Mouse (Mus musculus) small intestine, adult 2 months (tissue): ENCODE results near the gene Gm9507. TPM values are rescaled to one million over a fixed set of nuclear protein-coding genes. Genes with fewer than 3 reads are reported as not detected.
"Not testable (repeated sequence)": the region's sequence is repeated elsewhere in the genome, so short reads cannot be mapped to it uniquely, and the experiment has no call there.

ENCODE experiments used
- H3K27ac ChIP-seq: fragments of 200-500 bp; 2 replicates; pipeline ENCODE4 v1.5.1; 2012; ENCODE audit warnings: low read depth, low read length, control low read depth, inconsistent platforms; ENCODE audit not compliant: insufficient read depth
- H3K27me3 ChIP-seq: fragments of 200-500 bp; 2 replicates; pipeline ENCODE4 v1.6.1; 2012; ENCODE audit warnings: mild to moderate bottlenecking, moderate library complexity, low read length, inconsistent platforms; ENCODE audit not compliant: control insufficient read depth, insufficient read depth
- H3K36me3 ChIP-seq: fragments of 200-500 bp; 2 replicates; pipeline ENCODE4 v1.6.1; 2012; ENCODE audit warnings: mild to moderate bottlenecking, low read length, control low read depth, inconsistent platforms; ENCODE audit not compliant: control insufficient read depth, insufficient read depth
- H3K4me1 ChIP-seq: fragments of 200-500 bp; 2 replicates; pipeline ENCODE4 v1.6.1; 2012; ENCODE audit warnings: low read length, inconsistent platforms, mixed read lengths; ENCODE audit not compliant: control insufficient read depth, insufficient read depth, insufficient read length
- H3K4me3 ChIP-seq: fragments of 200-500 bp; 2 replicates; pipeline ENCODE4 v1.5.1; 2012; ENCODE audit warnings: low read depth, mild to moderate bottlenecking, control low read depth, inconsistent platforms, low read length, moderate library complexity
- CTCF ChIP-seq: fragments of 200-500 bp; IDR thresholded peaks from 2 replicates; pipeline ENCODE4 v1.5.1; 2012; ENCODE audit warnings: low read depth, mild to moderate bottlenecking, control low read depth, inconsistent platforms, low read length, moderate library complexity, mixed read lengths; ENCODE audit not compliant: insufficient replicate concordance, insufficient read length; ENCODE audit errors: extremely low read depth
- POLR2A ChIP-seq: fragments of 200-500 bp; IDR thresholded peaks from 2 replicates; pipeline ENCODE4 v1.6.1; 2012; ENCODE audit warnings: low read depth, mild to moderate bottlenecking, control low read depth, inconsistent platforms, low read length, moderate library complexity
- WGBS: fragments of 180-500 bp; shearing (Covaris S2); methylation state at CpG from one replicate; pipeline ENCODE4 v1.1.7; 2018; 5-methylcytosine and 5-hydroxymethylcytosine counted together
- polyA plus RNA-seq: library from polyadenylated mRNA; depleted of rRNA; stranded (reverse); fragments of >200 nt; gene quantifications from 2 replicates; pipeline ENCODE4 v1.2.3, GENCODE M21; 2012

The Gm9507 gene
- polyA plus RNA-seq, 1 experiment: not detected

GRCm38 (mm10) chr10:77797677-77798076 is 14.0 kb downstream of the Gm9507 start:
- WGBS: 50% methylated on average over 3 of the region's 3 CpGs
- no peaks in the 10 kb centered on the region for H3K36me3 ChIP-seq

GRCm38 (mm10) chr10:77794976-77795375 is 16.7 kb downstream of the Gm9507 start, which contains the start of gene Gm9639:
TSS of gene Gm9639 (minus strand) at chr10:77795076.
- Histone ChIP-seq H3K27ac (no peak within 1 kb of the TSS), H3K4me3 (no peak within 1 kb of the TSS), H3K36me3 (no peaks in the 10 kb centered on the region), H3K4me1 (peaks cover 3% of the 10 kb centered on the region; the same call in 1 of the 2 replicates), H3K27me3 (no peaks in the 10 kb centered on the region)
- no peak for TF ChIP-seq POLR2A
- 65% methylated on average over 2 of the region's 2 CpGs for WGBS

More at GRCm38 (mm10) chr10:77797677-77798076, 14.0 kb downstream of the Gm9507 start:
- TF ChIP-seq CTCF (no peak), POLR2A (no peak)
- Histone ChIP-seq H3K4me1 (peaks cover 3% of the 10 kb centered on the region; the same call in 1 of the 2 replicates), H3K27me3 (no peaks in the 10 kb centered on the region), H3K27ac (no peak overlapping the region), H3K4me3 (no peak overlapping the region)

- Histone ChIP-seq H3K4me3 (no peak overlapping the region), H3K27me3 (no peaks in the 10 kb centered on the region), H3K36me3 (no peaks in the 10 kb centered on the region), H3K4me1 (no peaks in the 10 kb centered on the region), H3K27ac (no peak overlapping the region)
- TF ChIP-seq POLR2A (no peak), CTCF (no peak)
- WGBS: 74% methylated on average over 2 of the region's 2 CpGs
Measured at GRCm38 (mm10) chr10:77788621-77789020, 23.0 kb downstream of the Gm9507 start.

GRCm38 (mm10) chr10:77787876-77788275 is 23.8 kb downstream of the Gm9507 start, which contains the start of gene Gm7137:
TSS of gene Gm7137 (minus strand) at chr10:77788200.
- H3K4me1 ChIP-seq, H3K27ac ChIP-seq, H3K36me3 ChIP-seq, H3K27me3 ChIP-seq, H3K4me3 ChIP-seq: not testable (repeated sequence)
- WGBS: 60% methylated on average over 1 of the region's 1 CpGs

- WGBS: 91% methylated on average over 2 of the region's 3 CpGs
- not testable (repeated sequence) for H3K4me3 ChIP-seq, H3K4me1 ChIP-seq
Measured at GRCm38 (mm10) chr10:77783396-77783795, 28.2 kb downstream of the Gm9507 start.

GRCm38 (mm10) chr10:77782442-77782841 is 29.2 kb downstream of the Gm9507 start, which contains the start of gene Gm3250:
TSS of gene Gm3250 (minus strand) at chr10:77782542.
- H3K36me3 ChIP-seq, H3K4me3 ChIP-seq, H3K27ac ChIP-seq, H3K27me3 ChIP-seq, H3K4me1 ChIP-seq: not testable (repeated sequence)
- WGBS: 50% methylated on average over 1 of the region's 1 CpGs

More at GRCm38 (mm10) chr10:77783396-77783795, 28.2 kb downstream of the Gm9507 start:
- H3K27me3 ChIP-seq, H3K27ac ChIP-seq, H3K36me3 ChIP-seq: not testable (repeated sequence)

GRCm38 (mm10) chr10:77776844-77777243 is 34.8 kb downstream of the Gm9507 start, which contains the start of gene Gm7138:
TSS of gene Gm7138 (minus strand) at chr10:77776944.
- H3K4me1 ChIP-seq, H3K27me3 ChIP-seq, H3K27ac ChIP-seq, H3K36me3 ChIP-seq, H3K4me3 ChIP-seq: not testable (repeated sequence)
- 20% methylated on average over 1 of the region's 1 CpGs for WGBS

GRCm38 (mm10) chr10:77772142-77772541 is 39.5 kb downstream of the Gm9507 start:
- not testable (repeated sequence) for H3K27me3 ChIP-seq, H3K27ac ChIP-seq, H3K36me3 ChIP-seq, H3K4me1 ChIP-seq, H3K4me3 ChIP-seq
- WGBS: 80% methylated on average over 3 of the region's 3 CpGs

GRCm38 (mm10) chr10:77771225-77771624 is 40.4 kb downstream of the Gm9507 start, which contains the start of gene Gm3238:
TSS of gene Gm3238 (minus strand) at chr10:77771325.
- no CpG with 5 or more reads among the region's 1 CpGs for WGBS
- not testable (repeated sequence) for H3K27me3 ChIP-seq, H3K4me1 ChIP-seq, H3K27ac ChIP-seq, H3K4me3 ChIP-seq, H3K36me3 ChIP-seq
